Mouse (Mus musculus) erythroblast, embryonic 14.5 days (primary cell): ENCODE measurements around the gene Tagap1.
"Not testable (repeated sequence)": the region's sequence is repeated elsewhere in the genome, so short reads cannot be mapped to it uniquely, and the experiment has no call there.

Experiments
- GATA1 ChIP-seq: IDR thresholded peaks from 2 replicates; pipeline ENCODE4 v1.6.1; 2012; ENCODE audit warnings: low read length, inconsistent platforms, mixed read lengths
- TAL1 ChIP-seq: IDR thresholded peaks from 3 replicates; pipeline ENCODE4 v1.6.1; 2012; ENCODE audit warnings: low read length, inconsistent platforms, mixed read lengths

- not testable (repeated sequence) for TF ChIP-seq TAL1, GATA1
These were observed 4.4 kb upstream of the Tagap1 start for GRCm38 (mm10) chr17:6965364-6965763.
